Mouse (Mus musculus): ENCODE measurements around the gene Lonp1. TPM values are rescaled to one million over a fixed set of nuclear protein-coding genes. Genes with fewer than 3 reads are reported as not detected.
A peak's percentile ranks its signal among the peaks of the same experiment; 100 is the strongest.

Lonp1 gene
- polyA plus RNA-seq, 2 experiments: 28.8 to 46.3 TPM

DNA sequence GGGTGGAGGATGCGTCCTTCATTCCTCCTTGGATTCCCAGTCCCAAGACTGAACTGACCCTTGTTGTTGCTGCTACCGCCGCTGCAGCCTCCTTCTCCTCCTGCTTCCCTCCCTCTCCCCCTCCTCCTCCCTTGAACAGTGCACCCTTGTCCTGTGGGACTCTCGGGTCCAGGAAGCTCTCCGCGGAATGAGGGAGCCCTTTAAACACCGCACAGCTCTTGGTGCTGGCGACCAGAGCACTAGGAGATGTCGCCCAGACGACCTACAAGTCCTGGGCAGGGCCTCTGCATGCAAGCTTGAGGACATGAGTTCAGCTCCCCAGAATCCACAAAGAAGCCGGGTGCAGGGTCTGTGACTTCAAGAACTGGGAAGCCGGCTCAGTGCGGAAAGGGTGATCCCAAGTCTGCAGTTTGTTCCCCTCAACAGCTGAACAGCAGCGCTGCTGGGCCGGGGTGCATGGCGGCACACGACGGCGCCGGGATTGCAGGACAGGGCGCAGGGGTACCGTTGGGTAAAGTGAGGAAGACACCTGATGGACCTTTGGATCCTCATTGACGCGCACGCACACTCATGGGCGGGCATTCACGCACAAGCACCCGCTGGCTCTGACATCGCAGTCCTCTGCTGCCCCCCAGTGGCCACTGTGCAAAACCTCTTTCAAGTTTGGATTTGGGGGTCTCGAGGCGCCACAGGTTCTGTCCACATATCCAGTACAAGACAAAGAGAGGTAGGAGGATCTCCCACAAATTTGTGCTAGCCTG, 41.9 kb upstream of the Lonp1 start:
- 4% methylated on average over 31 of the region's 31 CpGs for WGBS (ENCODE audit: insufficient replicate concordance)
- TF ChIP-seq EP300 (IDR thresholded peaks at IDR 0.05; ENCODE audit: low read depth): no peak
- peak; percentile 97 for TF ChIP-seq CTCF (IDR thresholded peaks at IDR 0.05; ENCODE audit: low read depth)
- no peak overlapping the region for H3K27ac ChIP-seq
- H3K4me3 ChIP-seq (ENCODE audit: insufficient read depth in 1 of 2, low read depth in 2 of 2, low read length in 2 of 2): peak overlapping the region; percentile 36 to 44
- H3K9ac ChIP-seq (replicated peaks): no peak overlapping the region
- H3K36me3 ChIP-seq (replicated peaks; ENCODE audit: control insufficient read depth, insufficient read depth, low read depth): no peaks in the 10 kb centered on the region
- no peaks in the 10 kb centered on the region for H3K9me3 ChIP-seq (ENCODE audit: control insufficient read depth, low read length)
- H3K4me1 ChIP-seq (replicated peaks; ENCODE audit: control insufficient read depth in 2 of 2, insufficient read depth in 2 of 2, low read length in 1 of 2): peaks cover 2 to 5% of the 10 kb centered on the region in 2 experiments; a peak in 3 of 4 replicates
- peaks cover 19% of the 10 kb centered on the region for H3K27me3 ChIP-seq (ENCODE audit: control insufficient read depth, insufficient read depth, low read length)
- DNase-seq (ENCODE audit: low read depth in 3 of 3, low spot score in 3 of 3) (peak; percentile 51 to 60 (median 57)), ATAC-seq (ENCODE audit: insufficient read depth) (no peak)
- peak overlapping the region; percentile 65 for H3K4me2 ChIP-seq (ENCODE audit: low read depth)

DNA sequence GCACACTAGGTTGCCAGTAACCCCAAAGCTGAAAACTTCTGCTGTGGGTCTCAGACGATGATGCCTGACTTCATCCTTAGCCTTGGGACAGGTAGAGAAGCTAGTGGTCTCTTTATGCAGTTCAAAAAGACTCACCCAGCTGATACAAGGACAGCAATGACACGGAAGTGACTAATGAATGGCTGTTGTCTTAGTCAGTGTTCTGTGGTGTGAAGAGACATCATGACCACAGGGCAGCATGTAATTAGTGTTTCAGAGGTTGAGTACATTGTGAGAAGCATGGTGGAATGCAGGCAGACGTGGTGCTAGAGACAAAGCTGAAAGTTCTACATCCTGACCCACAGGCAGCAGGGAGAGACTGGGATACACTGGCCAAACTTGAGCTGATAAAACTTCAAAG, 40.9 kb upstream of the Lonp1 start:
- Histone ChIP-seq H3K4me3 (ENCODE audit: insufficient read depth in 1 of 2, low read depth in 2 of 2, low read length in 2 of 2) (no peak overlapping the region), H3K9ac (replicated peaks) (no peak overlapping the region), H3K27me3 (ENCODE audit: control insufficient read depth, insufficient read depth, low read length) (peaks cover 19% of the 10 kb centered on the region), H3K36me3 (replicated peaks; ENCODE audit: control insufficient read depth, insufficient read depth, low read depth) (no peaks in the 10 kb centered on the region), H3K4me2 (ENCODE audit: low read depth) (no peak overlapping the region), H3K27ac (no peak overlapping the region), H3K9me3 (ENCODE audit: control insufficient read depth, low read length) (no peaks in the 10 kb centered on the region), H3K4me1 (replicated peaks; ENCODE audit: control insufficient read depth in 2 of 2, insufficient read depth in 2 of 2, low read length in 1 of 2) (peaks cover 2 to 3% of the 10 kb centered on the region in 2 experiments; a peak in 3 of 4 replicates)
- no peak for TF ChIP-seq CTCF (IDR thresholded peaks at IDR 0.05; ENCODE audit: low read depth)
- no peak for TF ChIP-seq EP300 (IDR thresholded peaks at IDR 0.05; ENCODE audit: low read depth)
- no peak for ATAC-seq (ENCODE audit: insufficient read depth)
- 47% methylated on average over 3 of the region's 3 CpGs for WGBS (ENCODE audit: insufficient replicate concordance)
- DNase-seq (ENCODE audit: low read depth in 3 of 3, low spot score in 3 of 3): no peak

DNA sequence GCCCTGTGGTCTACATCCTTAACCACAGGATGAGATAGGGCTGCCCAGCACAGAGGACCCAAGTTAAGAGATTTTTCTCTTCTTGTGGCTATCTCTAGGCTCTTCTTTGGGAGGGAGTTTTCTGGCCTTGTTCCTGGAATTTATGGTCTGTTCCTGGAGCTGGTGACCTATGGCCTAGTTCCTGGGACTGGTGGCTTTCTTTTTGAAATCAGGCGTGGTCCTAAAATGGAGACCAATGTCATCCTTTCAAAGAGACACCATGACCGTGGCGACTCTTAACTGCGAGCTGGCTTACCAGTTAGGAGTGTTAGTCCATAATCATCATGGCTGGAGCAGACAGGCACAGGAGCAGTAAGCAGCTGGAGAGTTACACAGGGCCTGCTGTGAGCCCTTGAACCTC, 39.7 kb upstream of the Lonp1 start:
- WGBS (ENCODE audit: insufficient replicate concordance): 66% methylated on average over 4 of the region's 4 CpGs
- no peak overlapping the region for H3K4me2 ChIP-seq (ENCODE audit: low read depth)
- H3K36me3 ChIP-seq (replicated peaks; ENCODE audit: control insufficient read depth, insufficient read depth, low read depth): no peaks in the 10 kb centered on the region
- H3K9ac ChIP-seq (replicated peaks): no peak overlapping the region
- H3K4me3 ChIP-seq (ENCODE audit: insufficient read depth in 1 of 2, low read depth in 2 of 2, low read length in 2 of 2): no peak overlapping the region
- no peaks in the 10 kb centered on the region for H3K9me3 ChIP-seq (ENCODE audit: control insufficient read depth, low read length)
- H3K4me1 ChIP-seq (replicated peaks; ENCODE audit: control insufficient read depth in 2 of 2, insufficient read depth in 2 of 2, low read length in 1 of 2): no peaks in the 10 kb centered on the region; a peak in 1 of 4 replicates
- H3K27ac ChIP-seq: no peak overlapping the region
- TF ChIP-seq EP300 (IDR thresholded peaks at IDR 0.05; ENCODE audit: low read depth) (no peak), CTCF (IDR thresholded peaks at IDR 0.05; ENCODE audit: low read depth) (no peak)
- DNase-seq (ENCODE audit: low read depth in 3 of 3, low spot score in 3 of 3): no peak
- peaks cover 19% of the 10 kb centered on the region for H3K27me3 ChIP-seq (ENCODE audit: control insufficient read depth, insufficient read depth, low read length)
- no peak for ATAC-seq (ENCODE audit: insufficient read depth)

DNA sequence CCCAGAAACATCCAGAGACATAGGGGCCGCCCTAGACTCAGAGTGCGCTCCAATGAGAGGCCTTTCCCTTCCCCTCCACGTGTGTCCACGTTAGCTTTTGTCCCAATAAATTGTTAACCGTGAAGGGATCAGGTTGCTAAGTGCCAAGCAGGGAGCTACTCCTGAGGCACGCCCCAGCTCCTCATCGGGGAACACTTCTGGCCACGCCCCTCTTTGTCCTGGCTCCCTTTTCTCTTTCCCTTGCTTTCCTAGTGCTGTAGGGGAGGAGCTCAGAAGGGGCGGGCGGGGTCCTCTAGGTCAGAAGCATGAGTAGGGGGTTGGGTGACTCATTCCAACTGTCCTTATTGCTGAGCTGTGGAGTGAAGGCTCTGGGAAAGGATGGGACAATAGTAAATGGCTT, 37.6 kb upstream of the Lonp1 start:
- DNase-seq (ENCODE audit: low read depth in 3 of 3, low spot score in 3 of 3): no peak
- Histone ChIP-seq H3K27me3 (ENCODE audit: control insufficient read depth, insufficient read depth, low read length) (peaks cover 19% of the 10 kb centered on the region), H3K36me3 (replicated peaks; ENCODE audit: control insufficient read depth, insufficient read depth, low read depth) (no peaks in the 10 kb centered on the region), H3K9ac (replicated peaks) (no peak overlapping the region), H3K4me3 (ENCODE audit: insufficient read depth in 1 of 2, low read depth in 2 of 2, low read length in 2 of 2) (no peak overlapping the region), H3K4me2 (ENCODE audit: low read depth) (no peak overlapping the region), H3K27ac (no peak overlapping the region), H3K9me3 (ENCODE audit: control insufficient read depth, low read length) (no peaks in the 10 kb centered on the region), H3K4me1 (replicated peaks; ENCODE audit: control insufficient read depth in 2 of 2, insufficient read depth in 2 of 2, low read length in 1 of 2) (no peaks in the 10 kb centered on the region; a peak in 1 of 4 replicates)
- WGBS (ENCODE audit: insufficient replicate concordance): 22% methylated on average over 10 of the region's 10 CpGs
- ATAC-seq (ENCODE audit: insufficient read depth): no peak
- no peak for TF ChIP-seq EP300 (IDR thresholded peaks at IDR 0.05; ENCODE audit: low read depth)
- TF ChIP-seq CTCF (IDR thresholded peaks at IDR 0.05; ENCODE audit: low read depth): no peak

DNA sequence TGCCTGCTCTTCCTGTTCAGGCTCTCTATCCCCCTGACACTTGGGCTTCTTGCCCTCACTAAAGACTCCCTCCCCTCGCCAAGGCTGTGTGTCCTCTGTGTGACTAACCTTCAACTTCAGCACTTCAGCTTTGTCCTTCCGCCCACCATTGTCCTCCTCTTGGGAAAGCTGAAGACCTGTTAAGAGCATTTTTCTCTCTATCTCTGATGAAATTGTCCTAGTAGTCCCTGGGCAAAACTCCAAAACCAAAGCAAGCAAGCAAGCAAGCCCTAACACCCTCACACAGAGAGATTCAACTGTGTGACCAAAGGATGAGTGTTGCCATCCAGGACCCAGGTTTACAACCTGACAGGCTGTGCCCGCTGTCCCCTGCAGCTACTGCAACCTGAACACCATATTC, 37.0 kb upstream of the Lonp1 start:
- DNase-seq (ENCODE audit: low read depth in 3 of 3, low spot score in 3 of 3): no peak
- no peaks in the 10 kb centered on the region for H3K9me3 ChIP-seq (ENCODE audit: control insufficient read depth, low read length)
- ATAC-seq (ENCODE audit: insufficient read depth): no peak
- H3K27ac ChIP-seq: no peak overlapping the region
- 44% methylated on average over 3 of the region's 3 CpGs for WGBS (ENCODE audit: insufficient replicate concordance)
- no peak overlapping the region for H3K9ac ChIP-seq (replicated peaks)
- TF ChIP-seq CTCF (IDR thresholded peaks at IDR 0.05; ENCODE audit: low read depth): no peak
- no peak for TF ChIP-seq EP300 (IDR thresholded peaks at IDR 0.05; ENCODE audit: low read depth)
- H3K36me3 ChIP-seq (replicated peaks; ENCODE audit: control insufficient read depth, insufficient read depth, low read depth): no peaks in the 10 kb centered on the region
- no peak overlapping the region for H3K4me3 ChIP-seq (ENCODE audit: insufficient read depth in 1 of 2, low read depth in 2 of 2, low read length in 2 of 2)
- no peaks in the 10 kb centered on the region; a peak in 1 of 4 replicates for H3K4me1 ChIP-seq (replicated peaks; ENCODE audit: control insufficient read depth in 2 of 2, insufficient read depth in 2 of 2, low read length in 1 of 2)
- H3K27me3 ChIP-seq (ENCODE audit: control insufficient read depth, insufficient read depth, low read length): peaks cover 18% of the 10 kb centered on the region
- H3K4me2 ChIP-seq (ENCODE audit: low read depth): no peak overlapping the region

Measured in liver, embryonic 14.5 days (tissue).